Mouse (Mus musculus) erythroblast, embryonic 14.5 days (primary cell): ENCODE results near the gene Cttnbp2nl.

Source experiments
- GATA1 ChIP-seq: IDR thresholded peaks from 2 replicates; pipeline ENCODE4 v1.6.1; 2012; ENCODE audit warnings: low read length, inconsistent platforms, mixed read lengths
- TAL1 ChIP-seq: IDR thresholded peaks from 3 replicates; pipeline ENCODE4 v1.6.1; 2012; ENCODE audit warnings: low read length, inconsistent platforms, mixed read lengths

- TF ChIP-seq GATA1 (no peak), TAL1 (no peak)
Observed at GRCm38 (mm10) chr3:104979735-104980134, 73.2 kb downstream of the Cttnbp2nl start.
